Mouse (Mus musculus) adrenal gland, postnatal 10 days (tissue): Measurements from ENCODE around the gene Ctnnb1. TPM values are rescaled to one million over a fixed set of nuclear protein-coding genes. Genes with fewer than 3 reads are reported as not detected.

Experiments used
- DNase-seq: peaks from one replicate; pipeline ENCODE4 v3.0.0; 2021; ENCODE audit warnings: mixed read lengths
- total RNA-seq, 2 experiments: library from RNA; stranded (reverse); gene quantifications; 2 replicates each; pipeline ENCODE4 v1.2.3; 2021

Gene Ctnnb1
- total RNA-seq, 2 experiments from 2014 or later, result 638 to 649 TPM

- DNase-seq, result no peak
These were observed 1.9 kb upstream of the Ctnnb1 start for GRCm38 (mm10) chr9:120926939-120927606.

GRCm38 (mm10) chr9:120930021-120930420 lies 1.0 kb downstream of the Ctnnb1 start:
- no peak for DNase-seq

- DNase-seq, result no peak
These were observed 1.8 kb downstream of the Ctnnb1 start for GRCm38 (mm10) chr9:120930811-120931210.

GRCm38 (mm10) chr9:120932371-120932770 lies 3.4 kb downstream of the Ctnnb1 start:
- no peak for DNase-seq

- DNase-seq, result peak; percentile 99
These were observed 4.0 kb downstream of the Ctnnb1 start for GRCm38 (mm10) chr9:120932797-120933586.

- DNase-seq, result peak; percentile 80
These were observed 4.5 kb downstream of the Ctnnb1 start for GRCm38 (mm10) chr9:120933587-120933885.

GRCm38 (mm10) chr9:120933886-120934758 lies 5.1 kb downstream of the Ctnnb1 start:
- peak; percentile 50 for DNase-seq

- peak; percentile 44 for DNase-seq
These were observed 6.0 kb downstream of the Ctnnb1 start for GRCm38 (mm10) chr9:120934821-120935633.

- no peak for DNase-seq
These were observed 6.6 kb downstream of the Ctnnb1 start for GRCm38 (mm10) chr9:120935634-120935922.

- peak; percentile 77 for DNase-seq
These were observed 7.3 kb downstream of the Ctnnb1 start for GRCm38 (mm10) chr9:120936351-120936750.

GRCm38 (mm10) chr9:120940858-120941257 lies 11.8 kb downstream of the Ctnnb1 start:
- DNase-seq, result no peak

- no peak for DNase-seq
These were observed 14.7 kb downstream of the Ctnnb1 start for GRCm38 (mm10) chr9:120943757-120944156.

GRCm38 (mm10) chr9:120944211-120944610 lies 15.2 kb downstream of the Ctnnb1 start:
- DNase-seq, result no peak

- no peak for DNase-seq
These were observed 17.1 kb downstream of the Ctnnb1 start for GRCm38 (mm10) chr9:120946131-120946530.

- peak; percentile 5 for DNase-seq
These were observed 19.8 kb downstream of the Ctnnb1 start for GRCm38 (mm10) chr9:120948832-120949231.

- no peak for DNase-seq
These were observed 21.7 kb downstream of the Ctnnb1 start for GRCm38 (mm10) chr9:120950761-120951160.

GRCm38 (mm10) chr9:120951947-120952346 lies 22.9 kb downstream of the Ctnnb1 start:
- DNase-seq, result no peak

GRCm38 (mm10) chr9:120958051-120958450 lies 29.0 kb downstream of the Ctnnb1 start:
- DNase-seq, result no peak

GRCm38 (mm10) chr9:120958560-120958959 lies 29.5 kb downstream of the Ctnnb1 start:
- DNase-seq, result peak; percentile 60

- no peak for DNase-seq
These were observed 30.2 kb downstream of the Ctnnb1 start for GRCm38 (mm10) chr9:120959225-120959624.

GRCm38 (mm10) chr9:120960611-120961010 lies 31.6 kb downstream of the Ctnnb1 start:
- DNase-seq, result no peak

GRCm38 (mm10) chr9:120961466-120961865 lies 32.5 kb downstream of the Ctnnb1 start:
- DNase-seq, result no peak
